9 mouse cellular contexts compared by ENCODE assay signal in genomic region chr6:126045931-126046330, GRCm38 (mm10).
A peak's percentile ranks its signal among the peaks of the same experiment; 100 is the strongest.
DNase-seq lines count a peak whose midpoint lies in the region; ATAC-seq and TF ChIP-seq lines count a peak whose summit lies in the region.
"Had no signal": no experiment of that assay in that cellular context is flagged by ENCODE, and none has a peak within 500 bp of the region (broad histone marks: within the 10 kb centered on the region; RNA-seq: fewer than 3 reads in every experiment).

No protein-coding gene starts in this region.

- no peak overlapping the region for H3K27ac ChIP-seq in ES-E14 (ENCODE audit: insufficient read depth, low read depth, low read length, poor library complexity, severe bottlenecking)
- H3K27ac ChIP-seq: embryonic facial prominence, embryonic 12.5 days had no signal

- H3K9ac ChIP-seq in ES-E14 (ENCODE audit: insufficient read depth, low read depth, low read length, poor library complexity, severe bottlenecking): no peak overlapping the region
- H3K9ac ChIP-seq: embryonic facial prominence, embryonic 12.5 days had no signal

- DNase-seq in cerebellum, postnatal 14 days: peak; percentile 31 to 60
- no peak for DNase-seq in cerebellum, adult 11 months
- peak; percentile 3 to 6 for DNase-seq in layer of hippocampus, postnatal 36 days
- DNase-seq in layer of hippocampus, adult 9-11 months: no peak
- DNase-seq in ES-E14 (ENCODE audit: low read depth, low spot score): peak; percentile 17
- peak; percentile 60 for DNase-seq in kidney, postnatal 10 days
- DNase-seq in T-cell, adult 2 months (ENCODE audit: low spot score): no peak

- no peak overlapping the region for H3K4me3 ChIP-seq in ES-E14 (ENCODE audit: insufficient read depth in 1 of 2, low read depth in 1 of 2, low read length in 2 of 2, poor library complexity in 1 of 2, severe bottlenecking in 1 of 2)
- H3K4me3 ChIP-seq: embryonic facial prominence, embryonic 12.5 days had no signal

- ATAC-seq in inflammation-experienced regulatory T-cells, adult 6 months: no peak

- H3K36me3 ChIP-seq in ES-E14 (ENCODE audit: control insufficient read depth, insufficient read depth, low read length, poor library complexity, severe bottlenecking): no peaks in the 10 kb centered on the region
- H3K36me3 ChIP-seq: embryonic facial prominence, embryonic 12.5 days had no signal

- in situ Hi-C loops in ES-E14 (cut with MboI; ENCODE audit: low sequenced_read_pairs in 2 of 2, unreplicated experiment in 2 of 2): no loop called here

- no peaks in the 10 kb centered on the region for H3K9me3 ChIP-seq in ES-E14 (ENCODE audit: control insufficient read depth, insufficient read depth, low read depth, low read length)
- H3K9me3 ChIP-seq: embryonic facial prominence, embryonic 12.5 days had no signal

- H3K4me1 ChIP-seq in ES-E14 (ENCODE audit: control insufficient read depth in 2 of 2, insufficient read depth in 2 of 2, low read length in 2 of 2, poor library complexity in 1 of 2): no peaks in the 10 kb centered on the region
- H3K4me1 ChIP-seq: embryonic facial prominence, embryonic 12.5 days had no signal

TF ChIP-seq in ES-E14, 5 proteins besides CTCF, POLR2A, EP300 and RAD21:
- peak; percentile 55; the same call in 1 of the 2 replicates for TF ChIP-seq ZC3H11A (IDR thresholded peaks at IDR 0.05; ENCODE audit: borderline replicate concordance, low read depth, low read length)
- TF ChIP-seq HCFC1 (IDR thresholded peaks at IDR 0.05; ENCODE audit: borderline replicate concordance, insufficient read depth, low read length): no peak

Comparison
In these comparisons a context has a peak if more than half of its experiments do, and no peak if none do; other contexts are left out.
1. DNase-seq: peak in cerebellum, postnatal 14 days (2 of 2), layer of hippocampus, postnatal 36 days (2 of 2), ES-E14 (single experiment) and kidney, postnatal 10 days (single experiment); none in cerebellum, adult 11 months (single experiment), layer of hippocampus, adult 9-11 months (single experiment) and T-cell, adult 2 months (single experiment).